Mouse (Mus musculus) embryonic facial prominence, embryonic 10.5 days (tissue): ENCODE measurements around the gene Tex36. TPM values are rescaled to one million over a fixed set of nuclear protein-coding genes. Genes with fewer than 3 reads are reported as not detected.

ENCODE experiments used
- DNase-seq: peaks from one replicate; pipeline ENCODE4 v3.0.0-alpha.2; 2017; ENCODE audit warnings: low spot score
- H3K27ac ChIP-seq: fragments of 300-500 bp; sonication (generic); replicated peaks from 2 replicates; pipeline ENCODE4 v1.5.1; 2016; ENCODE audit warnings: mild to moderate bottlenecking
- H3K27me3 ChIP-seq: fragments of 300-500 bp; sonication (generic); replicated peaks from 2 replicates; pipeline ENCODE4 v1.6.1; 2016; ENCODE audit warnings: low read depth, mild to moderate bottlenecking; ENCODE audit not compliant: poor library complexity, severe bottlenecking
- H3K36me3 ChIP-seq: fragments of 300-500 bp; sonication (generic); replicated peaks from 2 replicates; pipeline ENCODE4 v1.6.1; 2016; ENCODE audit warnings: mild to moderate bottlenecking, moderate library complexity
- H3K4me1 ChIP-seq: fragments of 300-500 bp; sonication (generic); 2 replicates; pipeline ENCODE4 v1.6.1; 2016
- H3K4me3 ChIP-seq: fragments of 300-500 bp; sonication (generic); 2 replicates; pipeline ENCODE4 v1.5.1; 2016; ENCODE audit warnings: mild to moderate bottlenecking, moderate library complexity
- H3K9me3 ChIP-seq: fragments of 300-500 bp; sonication (generic); 2 replicates; pipeline ENCODE4 v1.6.1; 2016; ENCODE audit warnings: mild to moderate bottlenecking
- WGBS: fragments of 180-500 bp; shearing (Covaris S2); methylation state at CpG from one replicate; pipeline ENCODE4 v1.1.7; 2016; 5-methylcytosine and 5-hydroxymethylcytosine counted together
- polyA plus RNA-seq: library from polyadenylated mRNA; unstranded; fragments of >200 nt; fragmentation: Nextera tagmentation; extraction: Ambion mirVana; gene quantifications from 2 replicates; pipeline ENCODE4 v1.2.1, GENCODE M21; 2016

The Tex36 gene
- polyA plus RNA-seq, 1 experiment from 2014 or later, result not detected

DNA sequence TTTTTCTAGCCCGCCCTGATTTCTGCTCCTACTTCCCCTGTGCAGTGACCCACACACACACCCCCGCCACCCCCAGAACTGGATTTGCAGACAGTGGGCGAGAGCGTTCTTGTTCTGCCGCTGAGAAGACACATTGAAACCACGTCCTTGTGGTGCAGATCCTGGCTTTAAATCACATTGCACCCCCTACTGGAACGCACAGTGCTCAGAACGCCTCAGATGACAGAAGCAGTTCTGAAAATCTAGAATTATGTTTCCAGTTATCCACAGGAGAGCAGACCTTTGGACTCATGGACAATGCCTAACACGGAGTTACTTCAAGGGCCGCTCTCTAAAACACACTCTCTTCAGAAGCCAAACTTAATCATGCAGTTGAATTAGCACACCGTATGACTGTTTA, 18.8 kb upstream of the Tex36 start:
- Histone ChIP-seq H3K36me3 (no peaks in the 10 kb centered on the region), H3K9me3 (no peaks in the 10 kb centered on the region), H3K27me3 (no peaks in the 10 kb centered on the region), H3K4me3 (no peak overlapping the region), H3K27ac (no peak overlapping the region), H3K4me1 (peaks cover 10% of the 10 kb centered on the region)
- peak; percentile 33 for DNase-seq
- WGBS, result 60% methylated on average over 11 of the region's 11 CpGs

DNA sequence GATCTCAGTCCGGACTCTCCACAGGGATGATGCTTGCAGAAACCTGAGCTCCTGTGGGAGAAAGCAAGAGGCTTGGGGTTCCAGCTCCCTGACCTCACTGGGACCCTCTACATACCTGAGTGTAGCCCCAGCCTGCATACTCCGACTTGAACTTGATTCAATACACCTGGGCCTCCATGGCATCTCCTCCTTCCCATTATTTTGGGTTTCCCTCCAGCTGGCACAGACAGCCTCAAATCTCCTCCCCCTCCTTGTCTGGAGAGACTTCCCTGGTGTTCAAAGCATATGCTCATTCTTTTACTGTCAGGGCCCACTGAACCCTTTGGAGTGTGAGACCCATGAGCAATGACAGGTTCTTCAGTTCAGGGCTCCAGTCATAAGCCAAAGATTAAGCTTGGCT, 11.0 kb upstream of the Tex36 start:
- no peak overlapping the region for H3K27ac ChIP-seq
- H3K27me3 ChIP-seq, result no peaks in the 10 kb centered on the region
- no peaks in the 10 kb centered on the region for H3K9me3 ChIP-seq
- H3K4me1 ChIP-seq, result peaks cover 22% of the 10 kb centered on the region
- WGBS, result 74% methylated on average over 2 of the region's 2 CpGs
- no peak for DNase-seq
- no peak overlapping the region for H3K4me3 ChIP-seq
- no peaks in the 10 kb centered on the region for H3K36me3 ChIP-seq

DNA sequence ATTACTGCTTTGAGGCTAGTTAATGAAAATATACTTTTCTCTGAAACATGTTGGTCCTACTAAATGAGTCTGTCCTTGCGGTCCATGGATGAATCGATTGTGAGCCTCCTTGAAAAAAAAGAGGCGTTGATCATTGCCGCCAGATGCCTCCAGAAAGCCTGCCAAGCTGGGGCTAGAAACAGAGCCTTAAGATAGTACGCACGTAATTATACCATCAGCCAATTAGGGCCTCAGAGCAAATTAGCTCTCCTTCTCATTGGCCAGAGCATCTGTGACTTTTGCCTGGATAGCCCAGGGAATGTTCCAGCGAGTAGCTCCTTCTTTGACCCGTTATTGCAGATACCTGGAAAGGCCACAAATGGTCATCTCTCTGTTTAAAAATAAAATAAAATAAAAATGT, 7.6 kb upstream of the Tex36 start:
- 71% methylated on average over 8 of the region's 8 CpGs for WGBS
- H3K27ac ChIP-seq, result no peak overlapping the region
- H3K36me3 ChIP-seq, result no peaks in the 10 kb centered on the region
- H3K9me3 ChIP-seq, result no peaks in the 10 kb centered on the region
- no peak overlapping the region for H3K4me3 ChIP-seq
- no peak for DNase-seq
- peaks cover 31% of the 10 kb centered on the region for H3K4me1 ChIP-seq
- no peaks in the 10 kb centered on the region for H3K27me3 ChIP-seq

GRCm38 (mm10) chr7:133608631-133609340, 6.8 kb upstream of the Tex36 start:
- no peak overlapping the region for H3K4me3 ChIP-seq
- peaks cover 31% of the 10 kb centered on the region for H3K4me1 ChIP-seq
- H3K36me3 ChIP-seq, result no peaks in the 10 kb centered on the region
- H3K27ac ChIP-seq, result no peak overlapping the region
- 77% methylated on average over 13 of the region's 13 CpGs for WGBS
- H3K27me3 ChIP-seq, result no peaks in the 10 kb centered on the region
- DNase-seq, result no peak
- no peaks in the 10 kb centered on the region for H3K9me3 ChIP-seq

GRCm38 (mm10) chr7:133607883-133608575, 6.1 kb upstream of the Tex36 start:
- Histone ChIP-seq H3K4me1 (peaks cover 31% of the 10 kb centered on the region), H3K36me3 (no peaks in the 10 kb centered on the region), H3K27ac (no peak overlapping the region), H3K9me3 (no peaks in the 10 kb centered on the region), H3K4me3 (no peak overlapping the region), H3K27me3 (no peaks in the 10 kb centered on the region)
- WGBS, result 71% methylated on average over 13 of the region's 13 CpGs
- no peak for DNase-seq

DNA sequence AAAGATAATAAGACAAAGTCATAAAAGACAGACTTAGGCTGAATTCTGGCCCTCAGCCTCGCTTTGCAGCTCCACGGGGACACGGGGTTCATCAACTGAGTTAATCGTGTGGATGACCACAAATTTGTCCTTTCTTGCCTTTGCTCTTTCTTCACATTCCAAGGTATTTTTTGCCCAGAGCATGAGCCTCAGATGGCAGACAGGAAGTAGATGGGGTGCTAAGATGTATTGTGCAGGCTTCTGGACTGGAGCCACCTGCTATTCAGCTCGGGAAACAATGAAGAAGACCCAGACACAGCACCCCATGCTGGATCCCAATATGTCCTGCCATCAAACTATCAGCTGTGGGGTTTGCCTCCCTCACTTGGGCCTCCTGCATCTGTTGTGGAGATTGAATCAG, 5.4 kb upstream of the Tex36 start:
- Histone ChIP-seq H3K27ac (no peak overlapping the region), H3K4me1 (peaks cover 31% of the 10 kb centered on the region)
- WGBS, result 85% methylated on average over 5 of the region's 5 CpGs

GRCm38 (mm10) chr7:133604427-133605081, 2.6 kb upstream of the Tex36 start:
- no peak overlapping the region for H3K4me3 ChIP-seq
- H3K27me3 ChIP-seq, result no peaks in the 10 kb centered on the region
- no peaks in the 10 kb centered on the region for H3K9me3 ChIP-seq
- no peak for DNase-seq
- 83% methylated on average over 13 of the region's 13 CpGs for WGBS
- H3K4me1 ChIP-seq, result peaks cover 25% of the 10 kb centered on the region
- H3K36me3 ChIP-seq, result no peaks in the 10 kb centered on the region
- no peak overlapping the region for H3K27ac ChIP-seq

More for the DNA sequence above, 5.4 kb upstream of the Tex36 start:
- Histone ChIP-seq H3K9me3 (no peaks in the 10 kb centered on the region), H3K36me3 (no peaks in the 10 kb centered on the region), H3K4me3 (no peak overlapping the region), H3K27me3 (no peaks in the 10 kb centered on the region)
- no peak for DNase-seq

GRCm38 (mm10) chr7:133603156-133603555, 1.2 kb upstream of the Tex36 start:
- H3K36me3 ChIP-seq, result no peaks in the 10 kb centered on the region
- peaks cover 11% of the 10 kb centered on the region for H3K4me1 ChIP-seq
- H3K4me3 ChIP-seq, result no peak overlapping the region
- H3K9me3 ChIP-seq, result no peaks in the 10 kb centered on the region
- WGBS, result 79% methylated on average over 2 of the region's 2 CpGs
- H3K27me3 ChIP-seq, result no peaks in the 10 kb centered on the region
- DNase-seq, result no peak
- H3K27ac ChIP-seq, result no peak overlapping the region

DNA sequence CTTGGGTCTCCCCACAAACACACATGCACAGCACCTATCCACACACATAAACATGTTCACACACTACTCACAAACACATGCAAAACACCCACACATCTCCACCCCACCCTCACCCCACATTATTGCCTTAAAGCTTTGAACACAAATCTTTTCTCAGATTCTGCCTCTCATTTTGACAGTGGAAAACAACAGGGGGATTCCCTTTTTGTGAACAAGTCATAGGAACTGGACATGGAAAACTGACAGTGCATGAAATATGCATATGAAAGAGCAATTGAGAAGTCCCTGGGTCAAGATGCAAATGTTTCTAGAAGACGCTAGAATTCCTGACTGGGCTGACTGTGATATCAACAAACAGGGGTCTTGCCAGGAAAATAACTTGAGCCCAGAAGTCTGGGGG, 1.4 kb downstream of the Tex36 start:
- peaks cover 6% of the 10 kb centered on the region; the same call in 1 of the 2 replicates for H3K4me1 ChIP-seq
- H3K27me3 ChIP-seq, result no peaks in the 10 kb centered on the region
- no peaks in the 10 kb centered on the region for H3K9me3 ChIP-seq
- no peaks in the 10 kb centered on the region for H3K36me3 ChIP-seq
- DNase-seq, result no peak
- 65% methylated on average over 1 of the region's 1 CpGs for WGBS
- no peak overlapping the region for H3K27ac ChIP-seq
- H3K4me3 ChIP-seq, result no peak overlapping the region

GRCm38 (mm10) chr7:133591750-133592149, 10.2 kb downstream of the Tex36 start:
- no peaks in the 10 kb centered on the region for H3K27me3 ChIP-seq
- no peak overlapping the region for H3K4me3 ChIP-seq
- H3K9me3 ChIP-seq, result no peaks in the 10 kb centered on the region
- H3K27ac ChIP-seq, result no peak overlapping the region
- no peaks in the 10 kb centered on the region for H3K36me3 ChIP-seq
- DNase-seq, result no peak
- 0 out of 2 replicates have a peak, but pooled peaks cover 4% of the 10 kb centered on the region for H3K4me1 ChIP-seq
- WGBS, result 78% methylated on average over 1 of the region's 1 CpGs

DNA sequence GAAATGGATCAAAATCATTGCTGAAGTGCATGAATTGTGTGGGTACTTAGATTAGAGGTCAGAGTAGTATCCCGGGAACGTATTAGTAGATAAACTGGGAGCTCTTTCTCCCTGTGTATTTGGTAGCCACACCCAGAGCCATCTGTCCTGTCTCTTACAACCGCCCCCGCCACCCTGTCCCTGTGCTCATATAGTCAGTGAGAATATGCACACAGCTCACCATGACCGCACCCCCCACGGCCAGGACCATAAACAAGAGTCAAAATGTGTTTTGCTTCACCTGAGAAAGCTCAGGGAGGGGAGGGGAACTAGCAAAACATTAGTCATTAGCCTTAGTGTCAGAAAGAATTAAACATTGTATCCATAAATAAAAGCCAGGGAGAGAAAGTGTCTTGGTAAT, 18.7 kb downstream of the Tex36 start:
- Histone ChIP-seq H3K27ac (no peak overlapping the region), H3K27me3 (no peaks in the 10 kb centered on the region), H3K4me1 (no peaks in the 10 kb centered on the region), H3K36me3 (no peaks in the 10 kb centered on the region), H3K9me3 (no peaks in the 10 kb centered on the region), H3K4me3 (no peak overlapping the region)
- WGBS, result 91% methylated on average over 6 of the region's 6 CpGs
- DNase-seq, result no peak

GRCm38 (mm10) chr7:133580296-133580640, 21.7 kb downstream of the Tex36 start:
- 91% methylated on average over 4 of the region's 4 CpGs for WGBS
- no peaks in the 10 kb centered on the region for H3K27me3 ChIP-seq

More at GRCm38 (mm10) chr7:133580296-133580640, 21.7 kb downstream of the Tex36 start:
- Histone ChIP-seq H3K4me3 (no peak overlapping the region), H3K36me3 (no peaks in the 10 kb centered on the region), H3K9me3 (no peaks in the 10 kb centered on the region), H3K27ac (no peak overlapping the region), H3K4me1 (peaks cover 12% of the 10 kb centered on the region)
- no peak for DNase-seq
